Mouse (Mus musculus): ENCODE results near the gene Gm10964. TPM values are rescaled to one million over a fixed set of nuclear protein-coding genes. Genes with fewer than 3 reads are reported as not detected.
A peak's percentile ranks its signal among the peaks of the same experiment; 100 is the strongest.

Gm10964 gene
- polyA plus RNA-seq (2014; fragmentation: Nextera tagmentation; extraction: Ambion mirVana): not detected in 2 replicates

DNA sequence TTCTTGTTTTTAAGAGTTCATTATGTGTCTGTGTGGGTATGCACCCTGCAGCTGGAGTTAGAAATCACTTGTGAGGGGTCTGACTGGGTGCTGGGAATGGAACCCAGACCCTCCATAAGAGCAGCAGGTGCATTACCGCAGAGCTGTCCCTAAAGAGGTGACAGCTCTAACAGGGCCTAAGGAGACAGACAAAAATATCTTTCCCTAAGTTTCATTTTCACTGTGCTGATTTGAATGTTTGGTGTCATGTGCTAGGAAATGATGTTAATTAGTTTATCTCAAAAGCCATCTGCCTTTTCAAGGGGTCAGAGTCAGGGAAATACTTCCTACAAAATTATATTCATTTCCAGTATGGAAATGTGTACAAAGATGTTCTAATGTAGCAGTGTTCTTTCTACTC is at the start of gene Gm10964:
Gene Gm10964, plus strand, starts transcription at position 38 of the 400 bp plus-strand sequence.
- Histone ChIP-seq H3K27ac (ENCODE audit: low read depth, low read length) (peak within 1 kb of the TSS; percentile 89), H3K9me3 (ENCODE audit: control insufficient read depth, low read length) (no peaks in the 10 kb centered on the region), H3K4me2 (ENCODE audit: low read depth, low read length, severe bottlenecking) (peak within 1 kb of the TSS; percentile 49), H3K4me3 (ENCODE audit: low read depth, low read length) (peak within 1 kb of the TSS; percentile 24; the same call in 1 of the 2 replicates), H3K9ac (ENCODE audit: low read length) (peak within 1 kb of the TSS; percentile 51; the same call in 1 of the 2 replicates), H3K4me1 (replicated peaks; ENCODE audit: control insufficient read depth, insufficient read depth, low read length) (peaks cover 21% of the 10 kb centered on the region), H3K36me3 (ENCODE audit: control insufficient read depth, insufficient read depth, low read length) (no peaks in the 10 kb centered on the region), H3K27me3 (ENCODE audit: control insufficient read depth, insufficient read depth, low read length) (no peaks in the 10 kb centered on the region)
- DNase-seq (ENCODE audit: low spot score) (no peak), ATAC-seq (replicated peaks; ENCODE audit: low FRiP score) (no peak)
- 92% methylated on average over 1 of the region's 1 CpGs for WGBS

DNA sequence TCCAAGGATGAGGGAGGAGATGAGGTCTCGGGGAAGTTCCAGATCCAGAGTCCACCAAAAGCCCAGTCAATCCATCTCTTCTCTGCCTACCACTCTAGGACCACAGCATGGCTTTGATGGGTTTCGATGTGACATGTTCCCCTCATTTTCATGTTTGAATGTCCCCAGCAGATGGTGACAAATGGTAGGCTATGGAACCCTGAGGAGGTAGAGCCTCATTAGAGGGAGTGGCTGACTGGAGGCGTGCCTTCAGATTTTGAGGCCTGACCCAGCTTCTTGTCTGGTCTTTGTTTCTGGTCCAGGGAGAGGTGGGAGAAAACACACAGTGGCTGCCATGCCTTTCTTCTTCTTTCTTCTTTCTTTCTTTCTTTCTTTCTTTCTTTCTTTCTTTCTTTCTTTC is 48.7 kb upstream of the Gm10964 start:
- H3K9ac ChIP-seq (ENCODE audit: low read length): no peak overlapping the region
- WGBS: 84% methylated on average over 3 of the region's 3 CpGs
- ATAC-seq (replicated peaks; ENCODE audit: low FRiP score): no peak
- H3K4me3 ChIP-seq (ENCODE audit: low read depth, low read length): no peak overlapping the region
- no peaks in the 10 kb centered on the region for H3K4me1 ChIP-seq (replicated peaks; ENCODE audit: control insufficient read depth, insufficient read depth, low read length)
- no peaks in the 10 kb centered on the region for H3K27me3 ChIP-seq (ENCODE audit: control insufficient read depth, insufficient read depth, low read length)
- no peak overlapping the region for H3K4me2 ChIP-seq (ENCODE audit: low read depth, low read length, severe bottlenecking)
- no peaks in the 10 kb centered on the region for H3K9me3 ChIP-seq (ENCODE audit: control insufficient read depth, low read length)
- H3K36me3 ChIP-seq (ENCODE audit: control insufficient read depth, insufficient read depth, low read length): no peaks in the 10 kb centered on the region
- H3K27ac ChIP-seq (ENCODE audit: low read depth, low read length): no peak overlapping the region
- DNase-seq (ENCODE audit: low spot score): no peak

DNA sequence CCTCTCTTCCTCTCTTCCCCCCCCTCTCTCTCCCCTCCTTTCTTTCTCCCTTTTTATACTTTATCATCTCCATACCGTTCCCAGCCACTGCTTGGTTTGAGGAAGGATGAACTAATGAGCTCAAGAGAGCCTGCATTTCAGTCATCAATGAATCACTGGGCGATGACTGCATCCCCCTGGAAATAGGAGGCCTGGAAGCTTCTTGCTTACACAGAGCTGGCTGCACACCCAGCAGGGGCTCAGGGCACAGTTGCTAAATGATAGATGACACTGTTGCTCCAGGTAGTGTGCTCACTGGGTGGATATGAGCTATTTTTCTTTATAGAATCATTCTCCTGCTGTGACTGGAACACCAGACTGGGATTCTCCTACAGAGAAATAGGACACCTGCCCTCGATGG is 43.6 kb upstream of the Gm10964 start:
- Histone ChIP-seq H3K9me3 (ENCODE audit: control insufficient read depth, low read length) (no peaks in the 10 kb centered on the region), H3K9ac (ENCODE audit: low read length) (no peak overlapping the region), H3K27ac (ENCODE audit: low read depth, low read length) (no peak overlapping the region), H3K4me1 (replicated peaks; ENCODE audit: control insufficient read depth, insufficient read depth, low read length) (no peaks in the 10 kb centered on the region), H3K27me3 (ENCODE audit: control insufficient read depth, insufficient read depth, low read length) (no peaks in the 10 kb centered on the region), H3K4me2 (ENCODE audit: low read depth, low read length, severe bottlenecking) (no peak overlapping the region), H3K36me3 (ENCODE audit: control insufficient read depth, insufficient read depth, low read length) (no peaks in the 10 kb centered on the region), H3K4me3 (ENCODE audit: low read depth, low read length) (no peak overlapping the region)
- WGBS: 71% methylated on average over 3 of the region's 3 CpGs
- DNase-seq (ENCODE audit: low spot score) (no peak), ATAC-seq (replicated peaks; ENCODE audit: low FRiP score) (no peak)

DNA sequence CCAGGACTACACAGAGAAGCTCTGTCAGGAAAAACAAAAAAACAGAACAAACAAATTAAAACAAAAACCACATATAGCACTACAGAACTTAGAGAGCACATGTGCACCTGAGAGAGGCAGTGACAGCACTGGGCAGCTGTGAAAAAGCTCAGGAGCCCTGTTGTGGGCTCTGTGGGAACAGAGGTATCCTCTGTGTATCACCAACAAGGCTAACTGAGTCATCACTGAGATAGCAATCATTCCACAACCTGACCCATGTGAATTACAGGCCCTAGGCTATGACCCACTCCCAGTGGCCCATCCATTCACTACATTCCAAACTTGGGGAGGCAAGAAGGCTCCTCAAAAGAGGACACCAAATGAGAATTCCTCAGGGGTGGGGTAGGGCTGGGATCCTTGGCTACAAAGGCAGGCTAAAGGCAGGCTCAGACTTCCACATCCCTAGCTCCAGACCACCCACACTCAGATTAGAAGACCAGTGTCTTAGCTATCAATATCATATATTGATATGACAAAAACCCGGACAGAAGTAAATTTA is 42.7 kb upstream of the Gm10964 start:
- no peak overlapping the region for H3K27ac ChIP-seq (ENCODE audit: low read depth, low read length)
- no peaks in the 10 kb centered on the region for H3K36me3 ChIP-seq (ENCODE audit: control insufficient read depth, insufficient read depth, low read length)
- no peaks in the 10 kb centered on the region for H3K9me3 ChIP-seq (ENCODE audit: control insufficient read depth, low read length)
- no peaks in the 10 kb centered on the region for H3K4me1 ChIP-seq (replicated peaks; ENCODE audit: control insufficient read depth, insufficient read depth, low read length)
- H3K4me3 ChIP-seq (ENCODE audit: low read depth, low read length): no peak overlapping the region
- H3K9ac ChIP-seq (ENCODE audit: low read length): no peak overlapping the region
- WGBS: 76% methylated on average over 1 of the region's 1 CpGs
- no peaks in the 10 kb centered on the region for H3K27me3 ChIP-seq (ENCODE audit: control insufficient read depth, insufficient read depth, low read length)
- ATAC-seq (replicated peaks; ENCODE audit: low FRiP score) (no peak), DNase-seq (ENCODE audit: low spot score) (no peak)
- no peak overlapping the region for H3K4me2 ChIP-seq (ENCODE audit: low read depth, low read length, severe bottlenecking)

DNA sequence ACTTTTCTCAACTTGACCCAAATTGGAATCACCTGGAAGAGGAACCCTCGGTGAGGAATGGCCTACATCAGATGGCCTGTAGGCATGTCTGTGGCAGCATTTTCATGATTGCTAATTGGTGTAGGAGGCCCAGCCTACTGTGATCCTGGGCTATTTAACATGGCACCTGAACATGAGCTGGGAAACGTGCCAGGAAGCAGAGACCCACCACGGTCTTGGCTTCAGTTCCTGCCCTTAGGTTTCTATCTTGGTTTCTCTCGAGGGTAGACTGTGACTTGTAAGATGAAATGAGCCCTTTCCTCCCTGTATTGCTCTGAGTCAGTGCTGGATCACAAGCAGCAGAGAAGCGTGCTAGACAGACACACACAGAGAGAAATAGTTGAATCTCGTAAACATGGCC is 34.5 kb upstream of the Gm10964 start:
- ATAC-seq (replicated peaks; ENCODE audit: low FRiP score) (no peak), DNase-seq (ENCODE audit: low spot score) (no peak)
- H3K9ac ChIP-seq (ENCODE audit: low read length): no peak overlapping the region
- no peak overlapping the region for H3K27ac ChIP-seq (ENCODE audit: low read depth, low read length)
- H3K36me3 ChIP-seq (ENCODE audit: control insufficient read depth, insufficient read depth, low read length): no peaks in the 10 kb centered on the region
- H3K4me1 ChIP-seq (replicated peaks; ENCODE audit: control insufficient read depth, insufficient read depth, low read length): no peaks in the 10 kb centered on the region
- no peaks in the 10 kb centered on the region for H3K27me3 ChIP-seq (ENCODE audit: control insufficient read depth, insufficient read depth, low read length)
- no peak overlapping the region for H3K4me2 ChIP-seq (ENCODE audit: low read depth, low read length, severe bottlenecking)
- whole genome bisulfite sequencing: 89% methylated on average over 6 of the region's 6 CpGs
- no peak overlapping the region for H3K4me3 ChIP-seq (ENCODE audit: low read depth, low read length)
- H3K9me3 ChIP-seq (ENCODE audit: control insufficient read depth, low read length): no peaks in the 10 kb centered on the region

DNA sequence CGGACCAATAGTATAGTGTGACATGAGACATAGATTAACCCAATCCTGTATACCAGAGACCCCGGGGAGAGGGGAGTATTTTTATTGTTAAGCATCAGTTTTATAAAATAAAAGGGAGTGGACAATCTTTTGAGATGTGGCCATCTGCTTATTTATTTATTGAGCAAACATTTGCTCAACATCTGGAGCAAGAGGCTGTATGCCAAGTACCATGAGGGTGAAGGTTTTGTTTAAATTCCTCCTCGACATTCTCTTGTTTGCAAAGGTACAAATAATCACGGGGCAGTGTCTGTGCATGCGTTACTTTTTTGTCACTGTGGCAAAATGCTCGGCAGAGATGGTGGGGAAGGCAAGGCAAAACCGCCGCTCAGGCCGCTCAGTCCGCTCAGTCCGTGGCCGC is 33.7 kb upstream of the Gm10964 start:
- Histone ChIP-seq H3K4me2 (ENCODE audit: low read depth, low read length, severe bottlenecking) (no peak overlapping the region), H3K27ac (ENCODE audit: low read depth, low read length) (no peak overlapping the region), H3K4me1 (replicated peaks; ENCODE audit: control insufficient read depth, insufficient read depth, low read length) (no peaks in the 10 kb centered on the region), H3K9me3 (ENCODE audit: control insufficient read depth, low read length) (no peaks in the 10 kb centered on the region), H3K4me3 (ENCODE audit: low read depth, low read length) (no peak overlapping the region), H3K36me3 (ENCODE audit: control insufficient read depth, insufficient read depth, low read length) (no peaks in the 10 kb centered on the region), H3K9ac (ENCODE audit: low read length) (no peak overlapping the region), H3K27me3 (ENCODE audit: control insufficient read depth, insufficient read depth, low read length) (no peaks in the 10 kb centered on the region)
- DNase-seq (ENCODE audit: low spot score): no peak
- WGBS: 92% methylated on average over 12 of the region's 12 CpGs
- no peak for ATAC-seq (replicated peaks; ENCODE audit: low FRiP score)

DNA sequence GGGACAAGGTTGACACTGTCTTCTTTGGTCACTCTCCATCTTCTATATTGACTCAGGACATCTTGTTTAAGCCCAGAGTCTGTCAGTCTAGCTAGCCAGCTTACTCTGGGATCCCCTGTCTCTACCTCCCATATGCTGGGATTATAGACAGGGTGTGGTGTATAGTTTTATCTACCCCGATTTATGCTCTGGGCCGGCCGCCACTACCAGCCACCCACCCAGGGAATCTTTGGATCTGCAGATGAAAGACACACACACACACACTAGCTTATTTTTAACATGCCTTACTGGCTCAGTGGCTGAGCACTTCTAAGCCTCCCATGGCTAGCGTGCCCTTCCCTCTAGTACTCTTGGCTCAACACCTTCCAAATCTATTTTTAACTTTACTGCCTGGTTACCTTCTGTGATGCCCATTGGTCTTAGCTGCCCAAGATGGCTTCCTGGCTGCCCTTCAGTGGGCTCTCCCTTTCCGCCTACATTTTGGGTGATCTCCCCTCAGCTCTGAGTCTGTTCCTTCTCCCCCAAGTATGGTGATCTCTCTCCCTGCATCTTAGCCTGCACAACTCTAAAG is 29.6 kb upstream of the Gm10964 start:
- ATAC-seq (replicated peaks; ENCODE audit: low FRiP score) (no peak), DNase-seq (ENCODE audit: low spot score) (no peak)
- WGBS: 92% methylated on average over 5 of the region's 5 CpGs
- no peak overlapping the region for H3K4me2 ChIP-seq (ENCODE audit: low read depth, low read length, severe bottlenecking)
- H3K9ac ChIP-seq (ENCODE audit: low read length): no peak overlapping the region
- no peak overlapping the region for H3K4me3 ChIP-seq (ENCODE audit: low read depth, low read length)
- H3K4me1 ChIP-seq (replicated peaks; ENCODE audit: control insufficient read depth, insufficient read depth, low read length): no peaks in the 10 kb centered on the region
- H3K9me3 ChIP-seq (ENCODE audit: control insufficient read depth, low read length): no peaks in the 10 kb centered on the region
- H3K36me3 ChIP-seq (ENCODE audit: control insufficient read depth, insufficient read depth, low read length): no peaks in the 10 kb centered on the region
- H3K27ac ChIP-seq (ENCODE audit: low read depth, low read length): no peak overlapping the region
- no peaks in the 10 kb centered on the region for H3K27me3 ChIP-seq (ENCODE audit: control insufficient read depth, insufficient read depth, low read length)

DNA sequence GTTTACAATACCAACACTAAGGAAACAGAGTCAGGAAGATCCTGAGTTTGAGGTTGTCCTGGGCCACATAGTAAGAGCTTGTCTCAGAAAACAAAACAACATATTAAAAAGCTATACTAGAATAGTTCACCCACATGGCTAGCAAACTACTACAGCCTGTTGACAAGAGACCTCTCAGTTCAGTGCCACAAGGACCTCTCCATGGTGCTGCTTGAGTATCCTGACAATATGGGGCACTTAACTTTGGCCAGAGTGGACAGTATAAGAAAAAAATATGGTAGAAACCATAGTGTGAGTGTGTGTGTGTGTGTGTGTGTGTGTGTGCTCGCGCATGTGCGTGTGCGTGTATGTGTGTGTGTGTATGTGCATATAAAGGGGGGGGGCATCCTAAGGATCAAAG is 27.0 kb upstream of the Gm10964 start:
- no peak overlapping the region for H3K4me3 ChIP-seq (ENCODE audit: low read depth, low read length)
- DNase-seq (ENCODE audit: low spot score): no peak

DNA sequence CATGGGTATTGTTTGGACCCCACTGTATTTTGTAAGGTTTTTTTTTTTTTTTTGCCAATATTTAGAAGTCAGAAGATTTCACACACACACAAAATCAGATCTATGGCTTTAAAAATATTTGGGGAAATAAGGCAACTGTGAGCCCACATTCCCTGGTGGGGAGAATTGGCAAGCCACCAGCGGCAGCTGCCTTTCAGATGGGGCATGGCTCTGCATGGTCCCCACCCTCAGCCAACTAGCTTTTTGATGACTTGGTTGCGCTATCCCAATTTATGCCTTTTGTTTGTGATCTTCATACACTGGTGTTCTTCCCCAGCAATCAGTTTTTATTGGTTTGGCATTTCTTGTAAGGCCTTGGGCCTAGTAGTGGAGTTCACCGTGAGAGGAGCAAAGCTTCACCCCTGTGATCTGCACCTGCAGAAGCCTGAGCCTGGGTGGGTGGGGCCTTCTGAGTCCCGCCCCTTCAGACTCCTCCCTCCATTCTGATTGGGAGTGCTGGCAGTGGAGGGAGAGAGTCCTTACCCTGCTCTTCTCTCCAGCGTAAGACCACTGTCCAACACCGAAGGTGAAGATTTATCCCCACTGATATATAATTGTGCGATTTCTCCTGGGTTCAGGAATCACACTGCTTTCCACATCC is 24.8 kb upstream of the Gm10964 start:
- WGBS: 73% methylated on average over 7 of the region's 7 CpGs
- Histone ChIP-seq H3K27me3 (ENCODE audit: control insufficient read depth, insufficient read depth, low read length) (no peaks in the 10 kb centered on the region), H3K4me3 (ENCODE audit: low read depth, low read length) (no peak overlapping the region), H3K36me3 (ENCODE audit: control insufficient read depth, insufficient read depth, low read length) (no peaks in the 10 kb centered on the region), H3K4me1 (replicated peaks; ENCODE audit: control insufficient read depth, insufficient read depth, low read length) (peaks cover 3% of the 10 kb centered on the region; the same call in 1 of the 2 replicates), H3K27ac (ENCODE audit: low read depth, low read length) (no peak overlapping the region), H3K9ac (ENCODE audit: low read length) (no peak overlapping the region), H3K4me2 (ENCODE audit: low read depth, low read length, severe bottlenecking) (no peak overlapping the region), H3K9me3 (ENCODE audit: control insufficient read depth, low read length) (no peaks in the 10 kb centered on the region)
- DNase-seq (ENCODE audit: low spot score) (no peak), ATAC-seq (replicated peaks; ENCODE audit: low FRiP score) (no peak)

More for the DNA sequence above, 27.0 kb upstream of the Gm10964 start:
- Histone ChIP-seq H3K4me2 (ENCODE audit: low read depth, low read length, severe bottlenecking) (no peak overlapping the region), H3K27ac (ENCODE audit: low read depth, low read length) (no peak overlapping the region), H3K4me1 (replicated peaks; ENCODE audit: control insufficient read depth, insufficient read depth, low read length) (peaks cover 3% of the 10 kb centered on the region; the same call in 1 of the 2 replicates), H3K36me3 (ENCODE audit: control insufficient read depth, insufficient read depth, low read length) (no peaks in the 10 kb centered on the region), H3K27me3 (ENCODE audit: control insufficient read depth, insufficient read depth, low read length) (no peaks in the 10 kb centered on the region), H3K9me3 (ENCODE audit: control insufficient read depth, low read length) (no peaks in the 10 kb centered on the region), H3K9ac (ENCODE audit: low read length) (no peak overlapping the region)
- 93% methylated on average over 4 of the region's 4 CpGs for WGBS
- ATAC-seq (replicated peaks; ENCODE audit: low FRiP score): no peak

All from forebrain, embryonic 11.5 days (tissue).